Mouse (Mus musculus) CD4-positive helper T cell, adult 2 months (primary cell): ENCODE measurements around the gene Mras.

Source experiments
- DNase-seq: peaks from one replicate; pipeline ENCODE4 v3.0.0-alpha.2; 2012; ENCODE audit warnings: low read depth, missing footprints, low spot score

The Mras gene

GRCm38 (mm10) chr9:99416809-99417208 is 20.4 kb downstream of the Mras start:
- DNase-seq = no peak

- DNase-seq = no peak
Observed at GRCm38 (mm10) chr9:99411785-99412184, 25.4 kb downstream of the Mras start.

DNA sequence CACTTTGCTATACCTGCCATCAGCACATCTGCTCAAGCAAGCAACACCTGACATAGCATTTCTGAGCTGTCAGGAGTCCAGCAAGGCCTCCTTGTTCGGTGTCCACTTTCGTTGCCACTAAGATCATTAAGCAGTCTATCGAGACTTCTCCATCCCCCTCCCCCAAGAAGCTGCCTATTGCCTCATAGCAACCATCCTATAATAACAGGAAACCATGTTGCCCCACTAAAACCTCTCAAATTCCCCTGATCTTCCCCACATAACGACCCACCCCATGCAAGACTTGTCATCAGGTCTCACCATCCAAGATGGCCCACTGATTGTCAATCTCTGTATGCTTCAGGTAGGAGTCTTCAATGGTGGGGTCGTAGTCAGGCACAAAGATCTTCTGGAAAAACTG is 26.1 kb downstream of the Mras start:
- no peak for DNase-seq

DNA sequence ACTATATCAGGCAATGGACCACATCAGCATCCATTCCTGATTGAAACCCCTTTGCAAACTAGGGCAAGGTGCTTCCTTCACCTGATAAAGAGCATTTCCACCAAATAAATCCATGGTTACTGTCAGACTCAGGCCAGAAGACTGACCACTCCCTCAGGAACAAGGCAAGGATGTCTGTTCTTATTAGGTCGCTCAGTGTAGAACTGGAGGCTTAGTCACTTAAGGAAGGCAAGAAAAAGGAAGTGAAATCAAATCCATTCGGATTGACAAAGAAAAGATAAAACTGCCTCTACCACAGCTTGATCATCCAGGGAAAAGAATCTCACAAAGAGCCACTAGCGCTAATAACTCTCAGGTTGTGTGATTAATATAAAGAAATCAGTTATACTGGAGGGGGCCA is 27.9 kb downstream of the Mras start:
- DNase-seq = no peak

DNA sequence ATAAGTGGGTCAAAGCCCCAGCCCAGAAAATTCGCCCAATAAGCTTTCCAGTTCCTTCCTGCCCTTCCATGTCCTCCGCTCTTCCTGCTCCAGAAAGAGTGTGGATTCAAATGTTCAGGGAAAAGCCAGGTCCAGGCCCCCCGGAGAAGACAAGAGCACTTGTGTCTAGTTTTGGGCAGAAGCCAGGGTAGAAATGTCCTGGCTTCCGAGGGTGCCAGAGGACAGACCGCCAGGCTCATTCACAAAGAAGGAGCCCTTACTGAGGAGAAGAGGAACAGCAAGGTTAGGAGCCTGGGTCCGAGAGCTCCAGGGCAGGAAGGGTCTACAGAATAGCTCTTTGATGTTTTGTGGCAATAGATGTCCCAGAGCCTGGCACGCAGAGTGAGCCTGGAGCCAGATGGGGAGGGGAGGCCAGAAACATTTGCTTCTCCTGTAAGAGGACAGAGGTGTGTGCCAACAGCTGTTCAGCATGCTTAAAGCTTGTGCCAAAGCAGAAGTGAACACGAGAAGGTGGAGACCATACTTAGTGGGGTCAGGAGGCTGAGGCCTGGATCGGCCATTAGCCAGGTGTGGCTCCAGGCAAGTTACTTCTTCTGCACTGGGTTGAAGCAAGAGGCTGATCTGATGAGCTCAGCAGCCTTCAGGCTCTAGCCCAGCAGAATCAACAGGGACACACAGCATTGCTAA is 35.8 kb downstream of the Mras start:
- DNase-seq = no peak

- DNase-seq = no peak
Observed at GRCm38 (mm10) chr9:99400781-99401180, 36.4 kb downstream of the Mras start.

DNA sequence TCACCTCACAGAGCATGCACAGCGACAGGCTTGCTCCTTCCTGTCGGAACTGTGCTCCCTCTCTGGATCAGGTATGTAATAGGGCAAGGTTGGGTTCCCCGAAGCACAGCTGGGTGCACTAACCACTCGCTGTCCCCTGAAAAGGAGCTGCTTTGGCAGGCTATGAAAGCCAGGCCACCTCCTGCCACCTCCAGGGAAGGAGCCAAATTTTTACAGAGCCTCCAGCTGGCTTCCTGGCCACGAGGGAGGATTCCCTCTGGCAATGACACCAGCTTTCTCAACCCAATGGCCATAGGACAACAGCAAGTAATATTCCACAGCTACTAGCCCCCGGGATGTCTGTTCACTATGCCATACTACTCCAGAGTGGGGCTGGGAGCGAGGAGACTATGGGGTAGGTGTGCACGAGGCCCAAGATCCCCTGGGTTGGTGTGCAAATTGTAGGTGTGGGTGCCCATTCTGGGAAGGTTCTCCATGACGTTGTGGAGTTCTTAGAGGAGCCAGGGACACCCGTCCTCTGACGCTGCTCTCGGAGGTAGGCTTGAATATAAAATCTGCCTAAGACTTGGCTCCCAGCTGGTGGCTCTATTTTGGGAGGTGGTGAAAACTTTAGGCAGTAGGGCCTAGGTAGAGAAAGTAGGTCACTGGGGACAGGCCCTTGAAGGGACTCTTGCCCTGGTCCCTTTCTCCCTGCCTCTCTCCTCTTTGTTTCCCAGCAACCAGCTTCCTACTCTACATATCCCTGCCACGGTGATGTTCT is 39.9 kb downstream of the Mras start:
- DNase-seq = no peak

DNA sequence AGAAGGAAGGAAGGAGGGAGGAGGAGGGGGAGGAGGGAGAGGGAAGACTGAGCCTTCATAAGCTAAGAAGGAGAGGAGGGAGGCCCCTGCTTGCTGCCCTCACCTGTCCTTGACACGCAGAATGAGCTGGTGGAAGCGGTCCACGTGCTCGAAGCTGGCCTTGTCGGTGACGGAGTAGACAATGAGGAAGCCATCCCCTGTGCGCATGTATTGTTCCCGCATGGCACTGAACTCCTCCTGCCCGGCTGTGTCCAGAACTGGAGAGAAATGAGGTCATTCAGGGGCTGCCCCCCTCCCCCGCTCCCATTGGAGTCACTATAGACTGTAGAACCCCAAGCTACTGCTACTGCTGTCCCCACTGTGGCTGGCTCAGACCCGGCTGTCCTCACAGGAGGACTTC is 42.8 kb downstream of the Mras start:
- no peak for DNase-seq

- no peak for DNase-seq
Observed at GRCm38 (mm10) chr9:99393146-99393545, 44.0 kb downstream of the Mras start.

DNA sequence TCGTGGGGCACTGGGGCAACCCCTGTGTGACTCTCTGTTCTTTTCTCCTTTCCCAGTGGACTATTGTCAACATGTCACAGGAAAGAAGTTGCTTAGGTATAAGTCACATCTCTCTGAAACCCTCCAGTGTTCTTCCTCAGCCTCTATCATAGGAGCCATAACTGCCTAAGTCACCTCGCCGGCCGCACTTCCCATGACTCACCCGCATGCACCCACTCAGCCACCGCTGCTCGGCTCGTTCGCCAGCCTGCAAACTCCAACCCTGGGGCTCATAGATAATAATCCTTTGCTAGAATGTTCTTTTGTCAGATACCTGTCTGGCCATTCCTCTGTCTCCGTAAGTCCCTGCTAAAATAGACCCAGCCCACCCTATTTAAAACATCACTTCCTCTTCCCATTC is 45.6 kb downstream of the Mras start:
- no peak for DNase-seq

GRCm38 (mm10) chr9:99390716-99391115 is 46.5 kb downstream of the Mras start:
- DNase-seq = no peak

- DNase-seq = no peak
Observed at GRCm38 (mm10) chr9:99390201-99390600, 47.0 kb downstream of the Mras start.

DNA sequence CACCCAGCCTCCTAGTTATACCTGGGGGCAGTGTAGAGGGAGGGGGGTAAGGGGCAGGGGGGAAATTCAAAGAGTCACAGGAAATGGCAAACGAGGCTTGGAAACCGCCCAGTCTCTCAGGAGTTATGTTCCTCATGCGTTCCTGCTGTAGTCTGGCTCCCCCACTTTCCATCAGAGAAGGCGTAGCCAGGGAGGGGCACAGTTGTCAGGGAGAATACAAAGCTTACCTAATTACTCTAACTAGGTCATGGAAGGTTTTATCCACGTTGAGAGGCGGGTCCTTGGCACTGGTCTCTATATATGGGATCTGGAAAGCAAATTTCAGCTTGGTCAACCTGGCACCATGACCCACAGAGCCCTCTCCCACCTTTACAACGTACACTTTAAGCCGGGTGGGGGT is 47.7 kb downstream of the Mras start:
- no peak for DNase-seq

- DNase-seq = no peak
Observed at GRCm38 (mm10) chr9:99388856-99389255, 48.3 kb downstream of the Mras start.

DNA sequence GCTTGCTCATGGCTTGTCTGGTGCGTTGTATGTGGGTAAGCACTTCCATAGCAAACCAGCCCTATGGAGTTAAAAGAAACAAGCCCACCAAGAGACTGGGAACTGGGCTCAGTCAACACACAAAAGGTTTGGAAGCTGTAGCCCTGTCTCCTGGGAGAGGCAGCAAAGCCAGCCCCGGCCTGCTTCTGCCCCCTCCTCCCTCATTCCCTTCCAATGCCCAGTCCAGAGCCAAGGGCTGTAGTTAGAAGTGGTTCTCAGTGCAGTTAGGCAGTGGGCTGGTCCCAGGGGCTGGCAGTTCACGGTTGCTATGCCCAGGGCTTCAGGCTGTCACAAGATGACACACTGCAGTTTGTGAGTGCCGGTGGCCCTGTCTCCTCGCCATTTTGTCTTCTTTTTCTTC is 49.1 kb downstream of the Mras start:
- DNase-seq = no peak

DNA sequence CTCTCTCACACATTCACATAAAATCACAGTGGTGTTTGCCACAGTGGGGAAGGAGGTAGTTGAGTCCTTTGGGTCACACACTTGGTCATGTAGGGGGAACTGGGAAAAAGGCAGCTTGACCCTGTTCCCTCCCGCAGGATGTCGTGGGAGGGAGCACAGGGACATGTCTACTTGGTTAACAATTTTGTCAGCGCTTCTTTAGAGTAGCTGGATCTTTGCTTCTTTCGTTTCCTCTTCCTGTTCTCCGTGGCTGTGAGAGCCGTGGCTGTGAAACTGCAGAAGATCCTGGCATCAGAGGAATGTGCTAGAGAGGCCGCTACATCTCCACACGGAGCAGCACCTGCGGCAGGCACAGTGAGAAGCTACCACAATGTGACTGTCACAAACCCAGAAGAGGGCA is 54.6 kb downstream of the Mras start:
- DNase-seq = no peak

DNA sequence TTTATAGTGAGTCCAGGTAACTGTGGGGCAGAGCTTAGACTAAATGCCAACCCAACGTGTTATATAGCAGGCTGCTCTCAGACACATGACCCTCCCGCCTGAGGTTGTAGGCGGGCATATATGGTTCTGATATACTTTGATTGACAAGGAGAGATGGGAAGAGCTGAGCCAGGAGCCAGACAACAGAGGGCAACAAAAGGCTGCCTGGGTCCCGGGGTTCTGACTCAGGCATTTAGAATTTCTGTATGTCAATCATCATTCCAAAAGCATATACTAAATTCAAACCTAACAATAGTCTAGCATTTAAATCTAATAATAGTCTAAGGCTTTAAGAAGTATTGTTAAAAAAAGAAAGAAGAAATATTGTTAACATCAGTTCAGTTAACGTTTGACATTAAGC is 58.0 kb downstream of the Mras start:
- DNase-seq = no peak

GRCm38 (mm10) chr9:99376591-99377418 is 60.4 kb downstream of the Mras start:
- peak; percentile 26 for DNase-seq

GRCm38 (mm10) chr9:99368431-99368830 is 68.8 kb downstream of the Mras start:
- no peak for DNase-seq

DNA sequence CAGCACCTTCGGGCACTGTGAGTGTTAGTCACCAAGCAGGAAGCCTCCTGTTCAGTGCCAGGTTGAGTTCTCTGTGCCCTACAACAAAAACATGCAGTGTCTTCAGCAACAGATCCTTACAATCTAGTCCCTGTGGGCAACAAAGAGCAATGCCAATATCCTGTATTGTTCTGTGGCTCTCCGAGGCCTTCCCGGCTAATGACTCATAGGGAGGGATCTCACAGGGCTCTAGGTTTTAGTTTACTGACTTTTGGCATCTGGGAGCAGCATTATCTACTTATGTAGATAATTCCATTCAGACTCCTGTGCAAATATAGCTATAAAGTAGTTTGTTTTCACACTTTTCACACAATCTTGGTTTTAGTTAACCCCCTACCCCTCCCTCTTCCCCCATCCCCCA is 71.3 kb downstream of the Mras start:
- DNase-seq = no peak

GRCm38 (mm10) chr9:99363076-99363475 is 74.1 kb downstream of the Mras start:
- no peak for DNase-seq

- no peak for DNase-seq
Observed at GRCm38 (mm10) chr9:99361946-99362345, 75.2 kb downstream of the Mras start.

DNA sequence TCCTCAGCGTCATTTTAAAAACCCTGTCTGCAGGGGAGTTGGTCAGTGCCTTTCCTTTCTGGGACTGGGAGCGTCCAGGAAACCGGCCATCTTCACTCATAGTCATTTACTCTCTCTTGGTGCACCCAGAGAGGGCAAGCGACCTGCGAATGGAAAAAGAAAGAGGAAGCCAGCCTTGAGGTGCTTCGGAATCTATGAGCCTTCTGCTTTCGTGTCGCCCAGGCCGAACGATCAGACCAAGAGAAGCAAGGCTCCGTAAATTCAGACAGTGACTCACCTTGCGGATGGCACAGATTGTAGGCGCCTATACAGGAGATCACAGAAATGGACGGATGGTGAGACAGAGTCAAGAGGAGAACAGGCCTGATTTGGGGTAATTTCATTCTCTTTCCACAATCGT is 78.2 kb downstream of the Mras start:
- no peak for DNase-seq
